Mouse (Mus musculus) liver, adult 2 months (tissue): ENCODE results near the gene Gatb. TPM values are rescaled to one million over a fixed set of nuclear protein-coding genes. Genes with fewer than 3 reads are reported as not detected.

Experiments used
- DNase-seq: peaks from one replicate; pipeline ENCODE4 v3.0.0-alpha.2; 2011; ENCODE audit warnings: low read depth, low spot score; ENCODE audit errors: extremely low read depth
- H3K27ac ChIP-seq: fragments of 200-500 bp; replicated peaks from 2 replicates; pipeline ENCODE4 v1.5.1; 2012; ENCODE audit warnings: low read depth, mild to moderate bottlenecking, control low read depth, inconsistent platforms, low read length; ENCODE audit not compliant: insufficient read depth
- H3K27me3 ChIP-seq: fragments of 200-500 bp; 2 replicates; pipeline ENCODE4 v1.6.1; 2012; ENCODE audit warnings: mild to moderate bottlenecking, moderate library complexity, low read length, inconsistent platforms; ENCODE audit not compliant: control insufficient read depth, insufficient read depth
- H3K36me3 ChIP-seq: fragments of 200-500 bp; 2 replicates; pipeline ENCODE4 v1.6.1; 2012; ENCODE audit warnings: low read length, inconsistent platforms; ENCODE audit not compliant: control insufficient read depth, insufficient read depth
- H3K4me1 ChIP-seq: fragments of 200-500 bp; 2 replicates; pipeline ENCODE4 v1.6.1; 2011; ENCODE audit warnings: low read length; ENCODE audit not compliant: control insufficient read depth, insufficient read depth
- H3K4me3 ChIP-seq: fragments of 200-500 bp; 2 replicates; pipeline ENCODE4 v1.5.1; 2011; ENCODE audit warnings: low read depth, mild to moderate bottlenecking, control low read depth, low read length, moderate library complexity; ENCODE audit not compliant: insufficient read depth
- H3K79me2 ChIP-seq: fragments of 200-500 bp; 2 replicates; pipeline ENCODE4 v1.6.1; 2012; ENCODE audit warnings: inconsistent platforms, mild to moderate bottlenecking, low read length, moderate library complexity; ENCODE audit not compliant: control insufficient read depth, insufficient read depth
- H3K9ac ChIP-seq: fragments of 200-500 bp; 2 replicates; pipeline ENCODE4 v1.6.1; 2012; ENCODE audit warnings: low read depth, mild to moderate bottlenecking, control low read depth, inconsistent platforms, low read length
- CTCF ChIP-seq: fragments of 200-500 bp; IDR thresholded peaks from 2 replicates; pipeline ENCODE4 v1.5.1; 2011; ENCODE audit warnings: low read depth, low read length, control low read depth
- POLR2A ChIP-seq: fragments of 200-500 bp; IDR thresholded peaks from 2 replicates; pipeline ENCODE4 v1.6.1; 2011; ENCODE audit warnings: low read length, control low read depth; ENCODE audit not compliant: insufficient read depth; ENCODE audit errors: extremely low read depth
- WGBS: fragments of 180-500 bp; shearing (Covaris S2); methylation state at CpG from one replicate; pipeline ENCODE4 v1.1.7; 2018; 5-methylcytosine and 5-hydroxymethylcytosine counted together
- polyA plus RNA-seq: library from polyadenylated mRNA; depleted of rRNA; stranded (reverse); fragments of >200 nt; gene quantifications from 2 replicates; pipeline ENCODE4 v1.2.3, GENCODE M21; 2012
- total RNA-seq: library from RNA; depleted of rRNA; stranded (reverse); fragments of >200 nt; gene quantifications from 2 replicates; pipeline ENCODE4 v1.2.3, GENCODE M21; 2014

Gene Gatb
- total and polyA plus RNA-seq, 2 experiments = 17.1 to 39.5 TPM

DNA sequence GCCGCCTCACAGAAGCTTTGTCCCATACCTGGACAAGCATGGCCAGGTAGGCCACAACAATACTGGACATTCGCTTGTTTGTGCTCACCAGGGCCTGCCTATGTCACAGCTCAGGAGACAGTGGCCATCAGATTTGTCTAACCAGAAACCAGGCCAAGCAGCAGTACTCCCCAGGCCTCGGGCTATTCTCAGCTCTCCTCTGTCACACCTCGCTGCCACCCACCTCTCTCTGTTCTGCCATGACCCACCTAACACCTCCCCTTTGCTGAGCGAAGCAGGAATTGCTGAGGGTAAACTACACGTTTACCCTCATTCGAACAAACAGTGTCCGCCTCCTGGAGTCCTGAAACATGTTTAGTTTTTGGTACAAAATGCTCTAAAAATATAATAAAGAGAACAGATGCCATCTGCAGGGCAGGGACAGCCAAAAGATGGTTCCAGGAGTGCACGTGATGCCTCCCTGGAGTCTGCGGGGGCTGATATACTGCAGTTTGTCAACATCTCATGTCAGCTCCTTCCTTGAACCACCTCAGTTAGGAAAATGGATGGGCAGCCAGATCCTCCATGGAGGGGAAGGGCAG, 90.8 kb downstream of the Gatb start:
- Histone ChIP-seq H3K27ac (no peak overlapping the region), H3K79me2 (no peaks in the 10 kb centered on the region), H3K4me3 (no peak overlapping the region), H3K36me3 (no peaks in the 10 kb centered on the region), H3K9ac (no peak overlapping the region), H3K4me1 (no peaks in the 10 kb centered on the region), H3K27me3 (no peaks in the 10 kb centered on the region)
- TF ChIP-seq POLR2A = no peak
- TF ChIP-seq CTCF = no peak
- DNase-seq = no peak
- 89% methylated on average over 10 of the region's 10 CpGs for WGBS

DNA sequence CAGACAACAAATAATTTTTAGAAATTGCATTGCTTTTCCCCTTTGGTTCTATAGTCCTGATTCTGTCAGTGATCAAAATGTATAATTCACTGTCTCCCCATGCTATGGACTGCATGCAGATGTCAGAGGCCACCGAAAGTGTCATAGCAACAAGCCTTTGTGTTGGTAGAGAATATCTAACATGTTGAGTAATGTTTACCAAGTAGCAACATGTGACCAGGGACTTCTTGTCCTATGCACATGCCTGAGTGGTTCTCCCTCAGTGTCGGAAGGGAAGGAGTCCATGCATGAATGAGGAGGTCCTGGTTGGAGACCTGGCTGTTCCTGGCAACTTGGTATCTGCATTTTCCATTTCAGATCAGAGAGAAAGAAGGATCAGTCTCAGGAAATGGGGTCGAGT, 92.2 kb downstream of the Gatb start:
- no peak for DNase-seq
- TF ChIP-seq POLR2A (no peak), CTCF (no peak)
- Histone ChIP-seq H3K27ac (no peak overlapping the region), H3K4me1 (no peaks in the 10 kb centered on the region), H3K79me2 (no peaks in the 10 kb centered on the region), H3K9ac (no peak overlapping the region), H3K36me3 (no peaks in the 10 kb centered on the region), H3K27me3 (no peaks in the 10 kb centered on the region), H3K4me3 (no peak overlapping the region)
- 70% methylated on average over 3 of the region's 3 CpGs for WGBS

DNA sequence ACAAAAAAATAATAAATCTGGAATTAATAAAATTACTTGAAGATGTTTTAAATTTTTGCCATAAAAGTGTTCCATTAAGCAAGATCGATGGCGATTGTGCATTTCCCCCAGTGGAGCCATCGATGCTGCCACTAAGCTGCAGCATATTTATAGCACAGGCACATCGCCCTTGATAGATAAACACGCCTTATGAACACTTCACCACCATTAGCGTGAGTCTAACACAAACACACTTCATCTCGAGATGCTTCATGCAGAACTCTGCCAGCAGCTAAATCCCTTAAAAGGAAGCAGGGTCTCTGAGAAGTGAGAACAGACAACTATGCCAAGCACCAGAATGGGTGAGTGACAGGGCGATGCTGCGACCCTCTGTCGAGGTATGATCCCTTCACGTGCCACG, 92.8 kb downstream of the Gatb start:
- Histone ChIP-seq H3K4me1 (no peaks in the 10 kb centered on the region), H3K27ac (no peak overlapping the region), H3K36me3 (no peaks in the 10 kb centered on the region), H3K9ac (no peak overlapping the region), H3K27me3 (no peaks in the 10 kb centered on the region), H3K79me2 (no peaks in the 10 kb centered on the region), H3K4me3 (no peak overlapping the region)
- TF ChIP-seq POLR2A = no peak
- no peak for TF ChIP-seq CTCF
- WGBS = 86% methylated on average over 12 of the region's 12 CpGs
- no peak for DNase-seq

DNA sequence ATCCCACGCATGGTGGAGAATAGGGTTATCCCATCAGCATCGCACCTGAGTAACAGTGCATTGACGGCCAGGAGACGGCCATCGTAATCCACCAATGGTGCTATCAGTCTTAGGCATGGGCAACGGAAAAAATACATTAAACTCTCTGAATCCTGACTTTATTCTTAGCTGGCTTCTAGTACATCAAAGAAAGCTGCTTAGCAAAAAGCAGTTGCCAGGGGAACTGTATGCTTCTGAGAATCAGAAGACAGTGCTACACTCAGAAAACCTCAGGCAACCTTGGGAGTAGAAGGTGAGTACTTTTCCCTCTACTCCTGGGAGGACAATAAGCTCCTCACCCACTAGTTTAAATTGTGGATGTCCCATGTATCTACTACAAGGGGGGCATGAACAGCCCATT, 93.8 kb downstream of the Gatb start:
- DNase-seq = no peak
- H3K27me3 ChIP-seq = no peaks in the 10 kb centered on the region
- no peak overlapping the region for H3K4me3 ChIP-seq
- no peaks in the 10 kb centered on the region for H3K79me2 ChIP-seq
- WGBS = 94% methylated on average over 6 of the region's 6 CpGs
- no peaks in the 10 kb centered on the region for H3K36me3 ChIP-seq
- H3K9ac ChIP-seq = no peak overlapping the region
- no peak for TF ChIP-seq POLR2A
- no peak for TF ChIP-seq CTCF
- no peak overlapping the region for H3K27ac ChIP-seq
- no peaks in the 10 kb centered on the region for H3K4me1 ChIP-seq

DNA sequence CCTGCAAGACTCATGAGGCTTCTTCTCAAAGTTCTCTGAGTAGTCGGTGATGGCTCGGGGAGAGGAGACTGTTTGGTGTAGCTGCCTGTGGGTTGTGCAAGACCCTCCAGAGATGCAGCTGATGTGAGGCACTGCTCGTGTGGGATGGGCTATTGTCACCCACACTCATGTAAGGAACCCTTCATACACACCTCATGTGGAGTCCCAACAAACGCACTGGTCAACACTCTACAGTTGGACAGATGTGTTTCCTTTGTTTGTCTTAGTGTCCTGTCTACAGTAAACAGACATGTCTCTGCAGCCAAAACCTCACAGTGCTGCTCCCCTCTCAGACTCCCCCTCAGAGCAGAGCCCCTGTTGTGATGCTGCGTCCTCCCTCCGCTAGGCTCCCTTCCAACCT, 95.9 kb downstream of the Gatb start:
- no peak overlapping the region for H3K27ac ChIP-seq
- no peaks in the 10 kb centered on the region for H3K79me2 ChIP-seq
- no peaks in the 10 kb centered on the region for H3K4me1 ChIP-seq
- 89% methylated on average over 6 of the region's 6 CpGs for WGBS
- no peak overlapping the region for H3K9ac ChIP-seq
- no peaks in the 10 kb centered on the region for H3K36me3 ChIP-seq
- TF ChIP-seq CTCF (no peak), POLR2A (no peak)
- no peaks in the 10 kb centered on the region for H3K27me3 ChIP-seq
- H3K4me3 ChIP-seq = no peak overlapping the region
- no peak for DNase-seq

DNA sequence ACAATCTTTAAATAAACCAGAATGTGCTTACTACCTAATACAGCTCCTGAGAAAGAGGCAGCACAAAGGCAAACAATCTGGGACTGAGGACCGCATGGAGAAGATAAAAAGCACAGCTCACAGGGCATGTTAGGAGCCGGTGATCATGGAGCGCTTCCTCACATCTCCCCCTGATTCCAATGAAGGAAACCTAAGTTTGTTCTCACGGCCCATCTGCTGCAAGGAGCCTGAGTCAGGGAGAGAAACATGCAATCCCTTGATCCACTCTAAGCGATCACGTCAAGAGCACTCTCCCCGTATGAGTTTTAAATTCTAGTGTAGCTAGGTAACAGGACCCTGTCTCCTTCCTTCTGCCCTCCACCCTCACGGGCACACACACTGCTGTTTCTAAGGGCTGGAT, 103.2 kb downstream of the Gatb start:
- Histone ChIP-seq H3K79me2 (no peaks in the 10 kb centered on the region), H3K9ac (no peak overlapping the region), H3K27me3 (no peaks in the 10 kb centered on the region), H3K4me1 (no peaks in the 10 kb centered on the region), H3K36me3 (peaks cover 3% of the 10 kb centered on the region; the same call in 1 of the 2 replicates), H3K4me3 (no peak overlapping the region), H3K27ac (no peak overlapping the region)
- TF ChIP-seq CTCF = no peak
- no peak for TF ChIP-seq POLR2A
- DNase-seq = no peak
- 90% methylated on average over 8 of the region's 8 CpGs for WGBS
